Mouse (Mus musculus): ENCODE results near the gene Chst15. TPM values are rescaled to one million over a fixed set of nuclear protein-coding genes. Genes with fewer than 3 reads are reported as not detected.

Gene Chst15
- polyA plus RNA-seq, 1 experiment: 0.11 TPM

DNA sequence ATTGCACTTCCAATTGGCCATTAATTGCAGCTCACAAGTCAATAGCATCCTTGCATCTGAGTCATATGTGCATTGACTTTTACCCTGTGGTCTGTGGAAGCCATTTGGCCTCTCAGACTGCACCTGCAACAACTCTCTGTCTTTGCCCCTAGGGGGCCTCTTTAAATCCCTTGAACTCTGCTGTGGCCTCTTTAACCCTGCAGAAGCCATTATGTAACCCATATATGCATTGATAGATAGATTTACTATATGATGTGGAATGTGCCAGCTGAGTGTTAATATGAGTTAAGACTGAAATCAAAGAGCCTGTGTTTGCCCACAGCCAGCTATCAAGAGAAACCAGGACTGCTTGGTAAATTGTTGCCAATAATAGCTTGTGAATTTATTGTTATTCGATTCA lies 118.2 kb downstream of the Chst15 start:
- no peak for TF ChIP-seq GATA1 (IDR thresholded peaks at IDR 0.05; ENCODE audit: low read length)

DNA sequence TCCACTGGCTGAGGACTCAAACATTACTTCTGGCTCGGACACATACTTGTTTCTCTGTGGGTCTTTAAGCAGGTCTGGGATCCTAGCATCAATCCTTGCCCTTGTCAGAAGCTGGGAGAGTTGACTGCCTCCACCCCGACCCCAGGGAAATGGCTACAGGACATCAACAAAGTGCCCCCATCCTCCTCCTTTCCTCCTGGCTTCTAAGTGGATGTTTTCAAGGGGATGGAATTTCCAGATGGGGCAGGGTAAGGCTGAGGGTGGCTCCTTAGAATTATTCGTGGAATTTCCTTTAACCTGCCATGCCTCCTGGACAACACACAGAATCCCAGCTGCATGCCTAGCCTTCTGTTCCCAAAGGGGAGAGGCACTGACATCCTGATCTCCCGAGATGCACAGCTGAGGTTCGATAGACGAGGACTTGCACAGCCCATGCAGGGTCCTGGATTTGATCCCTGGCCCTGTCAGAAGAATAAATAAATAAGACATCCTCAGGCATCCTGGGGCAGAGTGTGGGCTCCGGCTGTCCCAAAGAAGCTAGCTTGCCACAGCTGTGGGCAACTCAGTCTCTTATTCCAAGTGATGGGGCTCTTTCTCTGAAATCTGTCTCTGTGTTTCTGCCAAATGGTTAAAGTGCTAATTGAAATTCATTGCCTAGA lies 119.1 kb downstream of the Chst15 start:
- no peak for TF ChIP-seq GATA1 (IDR thresholded peaks at IDR 0.05; ENCODE audit: low read length)

DNA sequence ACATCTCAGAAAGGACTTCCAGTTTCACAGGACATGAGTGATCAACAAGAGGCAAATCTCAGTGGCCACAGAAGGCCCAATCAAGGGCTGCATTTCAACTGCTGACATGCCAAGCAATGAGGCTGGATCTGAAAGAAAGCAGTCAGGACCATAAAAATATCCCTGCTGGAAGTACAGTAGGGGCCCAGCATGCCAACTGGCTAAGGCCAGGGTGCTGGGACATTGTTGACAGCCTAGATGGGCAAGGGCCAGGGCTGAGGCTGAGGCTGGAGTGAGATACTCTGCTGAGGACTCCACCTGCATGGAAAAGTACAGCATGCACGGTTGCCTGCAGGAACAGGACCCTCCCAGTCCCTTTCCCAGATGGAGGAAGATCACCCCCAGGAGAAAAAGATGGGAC lies 120.4 kb downstream of the Chst15 start:
- TF ChIP-seq GATA1 (IDR thresholded peaks at IDR 0.05; ENCODE audit: low read length): no peak

DNA sequence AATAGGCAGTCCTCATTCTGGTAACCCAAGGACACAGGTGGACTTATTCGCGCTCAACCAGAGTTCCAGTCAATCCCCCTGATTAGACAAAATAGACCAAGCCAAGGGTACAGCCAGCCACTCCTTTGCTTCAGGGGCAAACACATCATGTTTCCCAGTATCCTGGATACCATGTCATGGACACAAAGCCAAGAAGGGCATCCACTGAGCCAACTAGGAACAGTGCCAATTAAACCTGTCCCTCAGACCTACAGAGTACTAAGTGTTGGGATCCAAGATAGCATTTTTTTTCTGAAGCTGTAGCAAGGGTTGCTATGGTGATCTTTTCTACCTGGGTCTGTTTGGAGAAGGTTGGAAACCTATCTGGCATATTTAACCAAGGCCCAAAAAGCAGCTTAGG lies 123.4 kb downstream of the Chst15 start:
- no peak for TF ChIP-seq GATA1 (IDR thresholded peaks at IDR 0.05; ENCODE audit: low read length)

GRCm38 (mm10) chr7:132187456-132187855 lies 129.6 kb downstream of the Chst15 start:
- no peak for TF ChIP-seq GATA1 (IDR thresholded peaks at IDR 0.05; ENCODE audit: low read length)

Other genes starting within 250 kb of the Chst15 start
- gene Cpxm2, start 162.5 kb downstream of the Chst15 start, polyA plus RNA-seq (2012): not detected in 2 replicates

All from G1E-ER4 (cell line).